Mouse (Mus musculus) brain, embryonic 14.5 days (tissue): ENCODE results near the gene Id3.
A peak's percentile ranks its signal among the peaks of the same experiment; 100 is the strongest.

Experiments
- CTCF ChIP-seq: fragments of 200-500 bp; IDR thresholded peaks from 2 replicates; pipeline ENCODE4 v1.5.1; 2012; ENCODE audit warnings: inconsistent platforms, mild to moderate bottlenecking, moderate library complexity, borderline replicate concordance; ENCODE audit not compliant: insufficient read depth, insufficient read length; ENCODE audit errors: extremely low read depth
- POLR2A ChIP-seq: fragments of 200-500 bp; IDR thresholded peaks from 2 replicates; pipeline ENCODE4 v1.6.1; 2012; ENCODE audit warnings: mild to moderate bottlenecking, inconsistent platforms, borderline replicate concordance; ENCODE audit not compliant: poor library complexity, insufficient read depth, insufficient read length, severe bottlenecking; ENCODE audit errors: extremely low read depth

DNA sequence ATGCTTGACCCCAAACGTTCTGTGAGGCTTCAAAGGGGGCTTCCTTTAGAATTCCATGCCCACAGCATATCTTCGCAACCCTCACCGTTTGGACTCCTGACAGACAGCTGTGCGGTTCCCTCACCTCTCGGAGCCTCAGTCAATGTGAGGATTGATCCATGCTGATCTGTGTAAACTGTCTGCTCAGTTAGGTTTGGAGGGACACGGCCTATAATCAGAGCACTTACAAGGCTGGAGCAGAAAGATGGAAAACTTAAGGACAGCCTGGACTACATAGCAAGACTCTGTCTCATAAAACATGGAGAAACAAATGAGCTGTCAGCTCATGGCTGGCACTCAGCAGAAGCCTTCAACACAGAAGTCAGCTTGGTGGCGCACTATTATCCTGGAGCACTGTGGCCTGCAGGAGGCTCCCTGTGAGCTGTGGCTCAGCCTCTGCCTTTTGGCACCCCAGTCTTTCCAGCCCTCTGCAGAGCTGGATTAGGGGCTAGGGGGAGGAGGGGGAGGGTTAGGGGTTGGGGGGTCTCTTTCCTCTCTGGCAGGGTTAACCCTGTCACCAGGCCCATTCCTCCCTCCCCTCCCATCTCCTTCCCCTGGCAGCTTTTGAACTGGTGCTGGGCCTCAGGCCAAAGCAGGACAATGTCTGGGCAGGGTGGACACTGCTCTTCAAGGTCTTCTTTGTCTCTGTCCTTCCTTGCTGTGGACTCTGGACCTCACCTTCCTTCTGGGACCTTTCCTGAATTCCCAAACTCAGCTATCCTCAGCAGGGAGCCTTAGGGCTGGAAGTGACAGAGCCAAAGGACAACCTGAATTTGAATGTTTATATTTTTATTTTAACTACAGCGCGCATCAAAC is 7.2 kb upstream of the Id3 start:
- TF ChIP-seq CTCF, result peak; percentile 11; the same call in 1 of the 2 replicates
- no peak for TF ChIP-seq POLR2A
